Mouse (Mus musculus) heart, embryonic 14.5 days (tissue): ENCODE results near the gene Slc25a54. TPM values are rescaled to one million over a fixed set of nuclear protein-coding genes. Genes with fewer than 3 reads are reported as not detected.

Source experiments
- ATAC-seq: fragments of 200-750 bp; cut with Nextera tagmentation; 2 replicates; pipeline ENCODE4 v1.8.0; 2017; ENCODE audit warnings: low read depth, moderate TSS enrichment; ENCODE audit not compliant: insufficient number of reproducible peaks, insufficient read depth, low FRiP score
- H3K27ac ChIP-seq, 2 experiments: fragments of 200-500 bp in 1 of 2; fragments of 300-500 bp in 1 of 2; sonication (generic) in 1 of 2; replicated peaks in 1 of 2; 2 replicates each; pipeline ENCODE4 v1.5.1; 2012 to 2014; ENCODE audit warnings: low read depth in 2 of 2, low read length in 2 of 2, control low read depth in 1 of 2, mild to moderate bottlenecking in 1 of 2, mixed read lengths in 1 of 2; ENCODE audit not compliant: control insufficient read depth in 1 of 2, insufficient read depth in 1 of 2
- H3K27me3 ChIP-seq: fragments of 300-500 bp; sonication (generic); 2 replicates; pipeline ENCODE4 v1.6.1; 2014; ENCODE audit warnings: mild to moderate bottlenecking, low read length, control low read depth; ENCODE audit not compliant: control insufficient read depth, insufficient read depth
- H3K36me3 ChIP-seq: fragments of 300-500 bp; sonication (generic); 2 replicates; pipeline ENCODE4 v1.6.1; 2014; ENCODE audit warnings: mild to moderate bottlenecking, control low read depth, low read length, mixed read lengths; ENCODE audit not compliant: control insufficient read depth, insufficient read depth
- H3K4me1 ChIP-seq, 2 experiments: fragments of 200-500 bp in 1 of 2; fragments of 300-500 bp in 1 of 2; sonication (generic) in 1 of 2; 2 replicates each; pipeline ENCODE4 v1.6.1; 2012 to 2014; ENCODE audit warnings: low read length in 2 of 2, control low read depth in 1 of 2, mixed read lengths in 1 of 2; ENCODE audit not compliant: control insufficient read depth in 2 of 2, insufficient read depth in 2 of 2
- H3K4me2 ChIP-seq: fragments of 300-500 bp; sonication (generic); 2 replicates; pipeline ENCODE4 v1.6.1; 2014; ENCODE audit warnings: mild to moderate bottlenecking, low read length
- H3K4me3 ChIP-seq, 2 experiments: fragments of 200-500 bp in 1 of 2; fragments of 300-500 bp in 1 of 2; sonication (generic) in 1 of 2; 2 replicates each; pipeline ENCODE4 v1.5.1; 2012 to 2014; ENCODE audit warnings: low read length in 2 of 2, mild to moderate bottlenecking in 2 of 2, control low read depth in 1 of 2, low read depth in 1 of 2, moderate library complexity in 1 of 2; ENCODE audit not compliant: control insufficient read depth in 1 of 2, insufficient read depth in 1 of 2
- H3K9ac ChIP-seq: fragments of 300-500 bp; sonication (generic); 2 replicates; pipeline ENCODE4 v1.6.1; 2014; ENCODE audit warnings: mild to moderate bottlenecking, low read length
- H3K9me3 ChIP-seq: fragments of 300-500 bp; sonication (generic); 2 replicates; pipeline ENCODE4 v1.6.1; 2016; ENCODE audit warnings: low read length, control low read depth; ENCODE audit not compliant: control insufficient read depth
- WGBS: fragments of 180-500 bp; shearing (Covaris S2); extraction: QIAGEN DNeasy Blood & Tissue Kit; methylation state at CpG from one replicate; pipeline ENCODE4 v1.1.7; 2014; 5-methylcytosine and 5-hydroxymethylcytosine counted together
- polyA plus RNA-seq: library from polyadenylated mRNA; unstranded; fragments of >200 nt; fragmentation: Nextera tagmentation; extraction: Ambion mirVana; gene quantifications from 2 replicates; pipeline ENCODE4 v1.2.1, GENCODE M21; 2014

Gene Slc25a54
- polyA plus RNA-seq, 1 experiment from 2014 or later = not detected

DNA sequence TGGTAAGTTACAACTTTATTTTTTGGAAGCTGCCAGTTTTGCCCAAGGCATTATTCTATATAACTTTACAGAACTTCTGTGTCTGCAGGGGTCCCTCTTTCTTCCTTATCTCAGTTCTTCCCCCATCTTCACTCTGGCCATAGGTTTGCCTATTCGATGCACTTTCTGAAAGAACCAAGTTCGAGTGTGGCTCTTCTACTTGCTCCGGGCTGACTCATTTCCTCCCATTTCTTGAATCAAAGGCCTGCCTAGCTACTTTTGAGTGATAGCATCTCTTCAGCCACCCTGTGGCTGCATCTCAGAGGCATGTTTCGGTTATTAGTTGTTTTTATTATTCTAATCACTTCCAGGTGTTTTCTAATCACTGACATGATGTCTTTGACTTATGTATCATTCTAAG is 43.8 kb downstream of the Slc25a54 start:
- H3K4me1 ChIP-seq = peaks cover 9 to 28% of the 10 kb centered on the region in 2 experiments
- peak overlapping the region; percentile 88; the same call in 1 of the 2 replicates for H3K9ac ChIP-seq
- no peaks in the 10 kb centered on the region for H3K9me3 ChIP-seq
- 14% methylated on average over 4 of the region's 4 CpGs for WGBS
- peaks cover 4% of the 10 kb centered on the region for H3K36me3 ChIP-seq
- no peak for ATAC-seq
- H3K27me3 ChIP-seq = no peaks in the 10 kb centered on the region
- H3K4me3 ChIP-seq = peak overlapping the region; percentile 20 to 95; a peak in 3 of 4 replicates
- H3K27ac ChIP-seq = peak overlapping the region in 1 of 2 experiments; percentile 88; a peak in 2 of 4 replicates
- peak overlapping the region; percentile 60 for H3K4me2 ChIP-seq

DNA sequence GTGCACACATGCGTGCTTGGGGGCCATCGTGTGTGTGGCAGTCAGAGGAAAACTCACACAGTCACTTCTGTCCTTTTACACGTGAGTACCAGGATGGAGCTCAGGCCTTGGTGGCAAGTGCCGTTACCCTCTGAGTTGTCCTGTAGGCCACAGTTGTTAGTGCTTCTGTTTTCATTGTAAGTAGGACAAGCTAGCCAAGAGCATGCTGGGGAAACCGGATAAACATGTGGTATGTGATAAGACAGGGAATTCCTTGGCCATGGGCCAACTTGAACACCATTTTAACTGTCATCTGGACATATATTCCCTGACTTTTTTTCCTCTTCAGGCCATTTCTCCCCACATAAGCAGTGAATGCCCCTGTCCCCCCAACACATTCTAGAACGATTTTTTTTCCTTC is 45.3 kb downstream of the Slc25a54 start:
- no peak overlapping the region for H3K4me3 ChIP-seq
- 41% methylated on average over 6 of the region's 6 CpGs for WGBS
- no peaks in the 10 kb centered on the region for H3K27me3 ChIP-seq
- 0 out of 4 replicates have a peak overlapping the region, but pooled peaks of 1 of the 2 experiments have one; percentile 47 for H3K27ac ChIP-seq
- peaks cover 4% of the 10 kb centered on the region for H3K36me3 ChIP-seq
- H3K4me2 ChIP-seq = peak overlapping the region; percentile 20; the same call in 1 of the 2 replicates
- ATAC-seq = no peak
- H3K9ac ChIP-seq = no peak overlapping the region
- no peaks in the 10 kb centered on the region for H3K9me3 ChIP-seq
- H3K4me1 ChIP-seq = peaks cover 9 to 33% of the 10 kb centered on the region in 2 experiments

GRCm38 (mm10) chr3:109129768-109130167 is 49.5 kb downstream of the Slc25a54 start:
- Histone ChIP-seq H3K36me3 (peaks cover 10% of the 10 kb centered on the region), H3K4me3 (no peak overlapping the region), H3K27me3 (no peaks in the 10 kb centered on the region), H3K4me1 (peaks cover 8 to 19% of the 10 kb centered on the region in 2 experiments), H3K9ac (no peak overlapping the region), H3K27ac (no peak overlapping the region), H3K4me2 (no peak overlapping the region), H3K9me3 (peaks cover 7% of the 10 kb centered on the region; the same call in 1 of the 2 replicates)
- WGBS = 70% methylated on average over 5 of the region's 5 CpGs
- ATAC-seq = no peak

DNA sequence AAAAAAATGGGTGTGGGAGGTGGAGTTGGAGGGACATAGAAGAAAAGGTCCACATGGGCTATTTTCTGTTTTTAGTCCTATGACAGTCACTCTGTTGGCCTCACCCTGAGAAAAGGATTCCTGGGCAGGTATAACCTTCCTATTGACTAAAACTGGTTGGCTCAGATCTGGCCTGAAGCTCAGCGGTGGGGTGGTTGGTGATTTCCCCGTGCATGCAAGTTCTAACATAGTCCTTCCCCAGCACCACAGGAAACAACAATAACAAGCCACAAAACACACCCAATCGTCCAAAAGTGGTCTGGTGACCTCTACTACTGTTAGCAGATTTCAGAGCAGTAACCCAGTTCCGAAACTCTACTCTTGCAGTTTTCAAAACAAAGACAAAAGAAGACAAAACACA is 52.7 kb downstream of the Slc25a54 start:
- Histone ChIP-seq H3K4me3 (no peak overlapping the region), H3K27me3 (no peaks in the 10 kb centered on the region), H3K9me3 (peaks cover 7% of the 10 kb centered on the region; the same call in 1 of the 2 replicates), H3K4me2 (no peak overlapping the region), H3K36me3 (peaks cover 18% of the 10 kb centered on the region), H3K4me1 (peaks cover 0 to 5% of the 10 kb centered on the region in 2 experiments; a peak in 1 of 4 replicates), H3K27ac (no peak overlapping the region), H3K9ac (no peak overlapping the region)
- 76% methylated on average over 4 of the region's 4 CpGs for WGBS
- ATAC-seq = no peak

GRCm38 (mm10) chr3:109134036-109134435 is 53.8 kb downstream of the Slc25a54 start:
- Histone ChIP-seq H3K4me3 (no peak overlapping the region), H3K4me2 (no peak overlapping the region), H3K9ac (no peak overlapping the region), H3K36me3 (peaks cover 18% of the 10 kb centered on the region), H3K9me3 (peaks cover 7% of the 10 kb centered on the region; the same call in 1 of the 2 replicates), H3K27ac (no peak overlapping the region), H3K27me3 (no peaks in the 10 kb centered on the region), H3K4me1 (peaks cover 0 to 5% of the 10 kb centered on the region in 2 experiments; a peak in 1 of 4 replicates)
- no peak for ATAC-seq
- WGBS = 96% methylated on average over 15 of the region's 15 CpGs

GRCm38 (mm10) chr3:109135352-109135751 is 55.1 kb downstream of the Slc25a54 start:
- Histone ChIP-seq H3K36me3 (peaks cover 18% of the 10 kb centered on the region), H3K27me3 (no peaks in the 10 kb centered on the region), H3K4me3 (no peak overlapping the region), H3K27ac (no peak overlapping the region), H3K9ac (no peak overlapping the region), H3K9me3 (peaks cover 7% of the 10 kb centered on the region; the same call in 1 of the 2 replicates), H3K4me2 (no peak overlapping the region), H3K4me1 (no peaks in the 10 kb centered on the region)
- WGBS = 79% methylated on average over 1 of the region's 1 CpGs
- ATAC-seq = no peak

GRCm38 (mm10) chr3:109152561-109152960 is 72.3 kb downstream of the Slc25a54 start:
- Histone ChIP-seq H3K4me1 (no peaks in the 10 kb centered on the region), H3K4me2 (no peak overlapping the region), H3K9ac (no peak overlapping the region), H3K4me3 (no peak overlapping the region), H3K36me3 (peaks cover 39% of the 10 kb centered on the region; the same call in 1 of the 2 replicates), H3K27ac (no peak overlapping the region), H3K9me3 (no peaks in the 10 kb centered on the region), H3K27me3 (no peaks in the 10 kb centered on the region)
- no peak for ATAC-seq
- 77% methylated on average over 4 of the region's 4 CpGs for WGBS

GRCm38 (mm10) chr3:109153410-109153809 is 73.1 kb downstream of the Slc25a54 start:
- WGBS = 93% methylated on average over 6 of the region's 6 CpGs
- ATAC-seq = no peak
- no peak overlapping the region for H3K9ac ChIP-seq
- no peak overlapping the region for H3K4me2 ChIP-seq
- H3K27me3 ChIP-seq = no peaks in the 10 kb centered on the region
- H3K4me1 ChIP-seq = no peaks in the 10 kb centered on the region
- no peak overlapping the region for H3K27ac ChIP-seq
- H3K36me3 ChIP-seq = peaks cover 42% of the 10 kb centered on the region; the same call in 1 of the 2 replicates
- no peaks in the 10 kb centered on the region for H3K9me3 ChIP-seq
- H3K4me3 ChIP-seq = no peak overlapping the region
